Mouse (Mus musculus) cerebellum, adult 2 months (tissue): ENCODE results near the gene Fosl2.

ENCODE experiments used
- CTCF ChIP-seq: fragments of 200-500 bp; IDR thresholded peaks from 2 replicates; pipeline ENCODE4 v1.5.1; 2011; ENCODE audit warnings: low read depth, mild to moderate bottlenecking, control low read depth, low read length, moderate library complexity, borderline replicate concordance; ENCODE audit not compliant: insufficient read depth
- POLR2A ChIP-seq: fragments of 200-500 bp; IDR thresholded peaks from 2 replicates; pipeline ENCODE4 v1.6.1; 2011; ENCODE audit warnings: low read length, control low read depth, borderline replicate concordance; ENCODE audit not compliant: insufficient read depth

DNA sequence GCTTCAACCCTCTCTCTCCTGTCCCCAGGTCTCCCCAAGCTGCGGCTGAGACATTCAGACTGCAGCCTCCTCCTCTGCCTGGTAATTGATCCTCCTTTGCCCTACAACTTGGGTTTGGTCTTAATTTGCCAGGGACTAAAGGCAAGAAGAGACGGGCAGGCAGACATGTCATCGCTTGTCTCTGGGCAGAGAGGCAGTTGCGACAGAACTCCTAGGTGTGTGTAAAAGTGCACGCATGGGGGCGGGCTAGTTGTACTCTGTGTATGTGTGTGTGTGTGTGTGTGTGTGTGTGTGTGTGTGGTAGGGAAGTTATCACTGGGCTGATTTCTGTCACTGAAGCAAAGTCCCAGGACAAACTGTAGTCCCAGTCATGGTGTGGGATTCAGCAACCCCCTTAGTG, 13.7 kb upstream of the Fosl2 start:
- TF ChIP-seq CTCF (no peak), POLR2A (no peak)
